Mouse (Mus musculus): ENCODE measurements around the gene Nsd1. TPM values are rescaled to one million over a fixed set of nuclear protein-coding genes. Genes with fewer than 3 reads are reported as not detected.
A peak's percentile ranks its signal among the peaks of the same experiment; 100 is the strongest.
"Not testable (repeated sequence)": the region's sequence is repeated elsewhere in the genome, so short reads cannot be mapped to it uniquely, and the experiment has no call there.

Nsd1 gene
- 10 to 100 TPM; 47.2 to 55.1 (median 51.9) TPM for total RNA-seq (2022)

GRCm38 (mm10) chr13:55209649-55210192 is at the start of gene Nsd1:
Gene Nsd1, plus strand, starts transcription at chr13:55209782.
- DNase-seq (ENCODE audit: low spot score), result peak; percentile 10

GRCm38 (mm10) chr13:55162365-55162764 is 47.2 kb upstream of the Nsd1 start:
- no peak for DNase-seq (ENCODE audit: low spot score)

- no peak for DNase-seq (ENCODE audit: low spot score)
Measured at GRCm38 (mm10) chr13:55163553-55163952, 46.0 kb upstream of the Nsd1 start.

GRCm38 (mm10) chr13:55165831-55166339 is 43.7 kb upstream of the Nsd1 start:
- no peak for DNase-seq (ENCODE audit: low spot score)

GRCm38 (mm10) chr13:55166806-55167725 is 42.5 kb upstream of the Nsd1 start:
- no peak for DNase-seq (ENCODE audit: low spot score)

- DNase-seq (ENCODE audit: low spot score), result no peak
Measured at GRCm38 (mm10) chr13:55167798-55168197, 41.8 kb upstream of the Nsd1 start.

- DNase-seq (ENCODE audit: low spot score), result no peak
Measured at GRCm38 (mm10) chr13:55168255-55168654, 41.3 kb upstream of the Nsd1 start.

- DNase-seq (ENCODE audit: low spot score), result no peak
Measured at GRCm38 (mm10) chr13:55168958-55169369, 40.6 kb upstream of the Nsd1 start.

GRCm38 (mm10) chr13:55171517-55172335 is 37.9 kb upstream of the Nsd1 start:
- DNase-seq (ENCODE audit: low spot score), result no peak

GRCm38 (mm10) chr13:55172336-55172770 is 37.2 kb upstream of the Nsd1 start:
- DNase-seq (ENCODE audit: low spot score), result no peak

- DNase-seq (ENCODE audit: low spot score), result no peak
Measured at GRCm38 (mm10) chr13:55174347-55174746, 35.2 kb upstream of the Nsd1 start.

GRCm38 (mm10) chr13:55176265-55176664 is 33.3 kb upstream of the Nsd1 start:
- DNase-seq (ENCODE audit: low spot score), result no peak

GRCm38 (mm10) chr13:55177903-55178496 is 31.6 kb upstream of the Nsd1 start:
- no peak for DNase-seq (ENCODE audit: low spot score)

GRCm38 (mm10) chr13:55178556-55178955 is 31.0 kb upstream of the Nsd1 start:
- peak; percentile 81 for DNase-seq (ENCODE audit: low spot score)

- DNase-seq (ENCODE audit: low spot score), result no peak
Measured at GRCm38 (mm10) chr13:55179591-55179990, 30.0 kb upstream of the Nsd1 start.

GRCm38 (mm10) chr13:55181786-55182172 is 27.8 kb upstream of the Nsd1 start:
- DNase-seq (ENCODE audit: low spot score), result no peak

- peak; percentile 86 for DNase-seq (ENCODE audit: low spot score)
Measured at GRCm38 (mm10) chr13:55182173-55182894, 27.2 kb upstream of the Nsd1 start.

- DNase-seq (ENCODE audit: low spot score), result no peak
Measured at GRCm38 (mm10) chr13:55183382-55183781, 26.2 kb upstream of the Nsd1 start.

- DNase-seq (ENCODE audit: low spot score), result not testable (repeated sequence)
Measured at GRCm38 (mm10) chr13:55187062-55187461, 22.5 kb upstream of the Nsd1 start.

GRCm38 (mm10) chr13:55189531-55190107 is 20.0 kb upstream of the Nsd1 start:
- no peak for DNase-seq (ENCODE audit: low spot score)

Data from heart, adult 8-10 months (tissue).